ENCODE assay signal across 19 mouse cellular contexts in the genomic region with DNA sequence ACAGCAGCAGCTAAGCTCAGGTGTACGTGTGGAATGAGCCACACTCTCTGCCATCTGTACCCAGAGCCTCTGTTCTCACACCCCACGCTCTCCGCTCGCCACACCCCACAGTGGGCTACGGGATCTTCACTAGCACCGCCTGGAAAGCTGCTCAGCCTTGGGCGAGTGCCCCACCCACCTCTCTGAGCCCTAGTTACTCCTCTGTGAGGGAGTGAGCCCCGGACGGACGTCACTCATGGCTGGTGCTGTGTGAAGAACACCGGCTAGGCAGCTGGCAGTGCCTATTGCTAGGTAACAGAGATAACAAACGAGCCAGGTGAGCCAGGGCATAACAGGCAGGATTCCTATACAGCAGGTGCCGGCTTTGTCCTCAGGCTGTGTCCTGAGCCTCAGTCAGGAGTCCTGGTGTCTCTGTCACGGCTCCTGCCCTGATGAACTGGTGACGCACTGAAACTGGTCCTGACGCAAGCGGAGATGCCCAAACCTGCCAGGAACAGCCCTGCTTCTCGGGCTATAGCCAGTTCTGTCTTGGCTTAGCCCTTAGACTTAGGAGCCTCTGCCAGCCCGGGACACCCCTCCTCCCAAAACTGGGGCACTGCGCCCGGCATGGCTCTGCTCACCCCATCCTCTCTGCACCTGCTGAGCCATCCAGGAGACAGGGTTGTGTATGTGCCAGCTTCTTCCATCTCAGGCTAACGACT. TPM values are rescaled to one million over a fixed set of nuclear protein-coding genes. Genes with fewer than 3 reads are reported as not detected.
DNase-seq lines count a peak whose midpoint lies in the region; ATAC-seq lines count a peak whose summit lies in the region.
"Had no signal": no experiment of that assay in that cellular context is flagged by ENCODE, and none has a peak within 500 bp of the region (broad histone marks: within the 10 kb centered on the region; RNA-seq: fewer than 3 reads in every experiment).

No protein-coding gene starts in this region.

- ATAC-seq in stomach, embryonic 15.5 days (ENCODE audit: insufficient read depth, low FRiP score, low read depth): peak; percentile 40; the same call in 1 of the 2 replicates
- ATAC-seq: activated CD4-positive, CD25-positive, alpha-beta regulatory T cell, adult 4 months; forebrain, embryonic 14.5 days; hindbrain, postnatal 0 days had no signal

- H3K9me3 ChIP-seq in stomach, embryonic 15.5 days: no peaks in the 10 kb centered on the region
- H3K9me3 ChIP-seq: heart, embryonic 13.5 days had no signal

- DNase-seq in adrenal gland, adult 2 months: peak; percentile 23
- DNase-seq in adrenal gland, postnatal 10 days: no peak
- peak; percentile 33 for DNase-seq in kidney, postnatal 10 days
- DNase-seq in kidney, postnatal 36 days: no peak
- peak; percentile 70 for DNase-seq in right cerebral cortex, adult 18-20 months
- no peak for DNase-seq in right cerebral cortex, postnatal 10 days (ENCODE audit: low spot score in 2 of 2)
- DNase-seq in ovary, postnatal 14 days (ENCODE audit: low spot score): no peak
- DNase-seq: cerebellum, adult 11-12 months; gastrocnemius, postnatal 36 days; left cerebral cortex, postnatal 4 days had no signal

- H3K4me3 ChIP-seq in stomach, embryonic 15.5 days (replicated peaks): no peak overlapping the region
- H3K4me3 ChIP-seq: heart, embryonic 13.5 days had no signal

- H3K36me3 ChIP-seq in stomach, embryonic 15.5 days: peaks cover 22% of the 10 kb centered on the region

- 0 out of 2 replicates have a peak overlapping the region, but pooled peaks have one; percentile 33 for H3K27ac ChIP-seq in stomach, embryonic 15.5 days
- H3K27ac ChIP-seq: heart, embryonic 13.5 days; hindbrain, postnatal 0 days had no signal

- no peaks in the 10 kb centered on the region for H3K27me3 ChIP-seq in stomach, embryonic 15.5 days (replicated peaks)
- H3K27me3 ChIP-seq: CH12.LX; heart, embryonic 13.5 days had no signal

- peaks cover 55% of the 10 kb centered on the region for H3K4me1 ChIP-seq in stomach, embryonic 15.5 days

- 74% methylated on average over 22 of the region's 22 CpGs for WGBS in stomach, embryonic 15.5 days

- no peak overlapping the region for H3K9ac ChIP-seq in stomach, embryonic 15.5 days
- H3K9ac ChIP-seq: heart, embryonic 13.5 days had no signal

- H3K4me2 ChIP-seq in stomach, embryonic 15.5 days: no peak overlapping the region
- H3K4me2 ChIP-seq: heart, embryonic 13.5 days; liver, embryonic 11.5 days; midbrain, embryonic 11.5 days had no signal

RNA-seq across cellular contexts. Expression of gene Zbp1, which starts 13.5 kb away (rescaled TPM):
- total RNA-seq in adrenal gland, adult 2 months (2021): 1 to 10 TPM; 2.7 to 9.0 TPM
- 3.3 and 3.8 TPM in 2 replicates for polyA plus RNA-seq in adrenal gland, adult 2 months (2012; rRNA removed)
- 1 to 10 TPM in 1 of 2 experiments, under 1 TPM in 1; 0.90 to 2.3 TPM for total RNA-seq in adrenal gland, postnatal 10 days (2021)
- 0.93 and 1.3 TPM in 2 replicates for polyA plus RNA-seq in stomach, embryonic 15.5 days (2015; fragmentation: Nextera tagmentation; extraction: Ambion mirVana)
- total RNA-seq: hindbrain, postnatal 0 days had no signal
- polyA plus RNA-seq: forebrain, embryonic 14.5 days; kidney, embryonic 14.5 days; liver, embryonic 11.5 days had no signal

RNA-seq across cellular contexts. Expression of gene Pmepa1, which starts 44.1 kb away (rescaled TPM):
- 10 to 100 TPM; 67.5 to 90.3 TPM for total RNA-seq in adrenal gland, adult 2 months (2021)
- 90.3 and 91.4 TPM in 2 replicates for polyA plus RNA-seq in adrenal gland, adult 2 months (2012; rRNA removed)
- total RNA-seq in adrenal gland, postnatal 10 days (2021): 100 to 1,000 TPM in 1 of 2 experiments, 10 to 100 TPM in 1; 83.1 to 111 TPM
- 7.3 and 7.5 TPM in 2 replicates for polyA plus RNA-seq in stomach, embryonic 15.5 days (2015; fragmentation: Nextera tagmentation; extraction: Ambion mirVana)

Comparison
In these comparisons a context has a peak if more than half of its experiments do, and no peak if none do; other contexts are left out.
1. DNase-seq: peak in adrenal gland, adult 2 months (single experiment), kidney, postnatal 10 days (single experiment) and right cerebral cortex, adult 18-20 months (single experiment); none in adrenal gland, postnatal 10 days (single experiment), kidney, postnatal 36 days (0 of 2), right cerebral cortex, postnatal 10 days (0 of 2) and ovary, postnatal 14 days (single experiment).